Mouse (Mus musculus) bone marrow macrophage, adult 2 months (primary cell): Measurements from ENCODE around the gene Caln1. TPM values are rescaled to one million over a fixed set of nuclear protein-coding genes. Genes with fewer than 3 reads are reported as not detected.

Source experiments
- H3K27ac ChIP-seq: 2 replicates; pipeline ENCODE4 v1.5.1; 2012; ENCODE audit warnings: low read depth, low read length; ENCODE audit not compliant: insufficient read depth
- H3K4me1 ChIP-seq: 2 replicates; pipeline ENCODE4 v1.6.1; 2012; ENCODE audit warnings: low read length; ENCODE audit not compliant: control insufficient read depth, insufficient read depth
- H3K4me3 ChIP-seq: 2 replicates; pipeline ENCODE4 v1.5.1; 2012; ENCODE audit warnings: mild to moderate bottlenecking, low read length, moderate library complexity; ENCODE audit not compliant: insufficient read depth
- CTCF ChIP-seq: IDR thresholded peaks from 2 replicates; pipeline ENCODE4 v1.5.1; 2012; ENCODE audit warnings: low read depth, mild to moderate bottlenecking, low read length, moderate library complexity
- POLR2A ChIP-seq: IDR thresholded peaks from 2 replicates; pipeline ENCODE4 v1.6.1; 2012; ENCODE audit warnings: mild to moderate bottlenecking, low read depth, low read length, borderline replicate concordance
- polyA plus RNA-seq: library from polyadenylated mRNA; stranded (reverse); fragments of >200 nt; gene quantifications from 2 replicates; pipeline ENCODE4 v1.2.4, GENCODE M21; 2012; ENCODE audit not compliant: missing spikeins, insufficient read depth, insufficient read length

Gene Caln1
- polyA plus RNA-seq, 1 experiment = not detected

- Histone ChIP-seq H3K4me3 (no peak overlapping the region), H3K27ac (no peak overlapping the region), H3K4me1 (no peaks in the 10 kb centered on the region)
- TF ChIP-seq POLR2A (no peak), CTCF (no peak)
Measured at GRCm38 (mm10) chr5:130771061-130771741, 401.9 kb downstream of the Caln1 start.

GRCm38 (mm10) chr5:130772491-130772890 is 403.2 kb downstream of the Caln1 start:
- H3K27ac ChIP-seq = no peak overlapping the region
- no peak overlapping the region for H3K4me3 ChIP-seq
- TF ChIP-seq CTCF = no peak
- no peak for TF ChIP-seq POLR2A
- H3K4me1 ChIP-seq = no peaks in the 10 kb centered on the region

GRCm38 (mm10) chr5:130774946-130775345 is 405.7 kb downstream of the Caln1 start:
- H3K4me3 ChIP-seq = no peak overlapping the region
- H3K4me1 ChIP-seq = no peaks in the 10 kb centered on the region
- no peak for TF ChIP-seq CTCF
- no peak for TF ChIP-seq POLR2A
- H3K27ac ChIP-seq = no peak overlapping the region

- H3K4me3 ChIP-seq = no peak overlapping the region
- no peak overlapping the region for H3K27ac ChIP-seq
- TF ChIP-seq POLR2A (no peak), CTCF (no peak)
- H3K4me1 ChIP-seq = no peaks in the 10 kb centered on the region
Measured at GRCm38 (mm10) chr5:130792755-130793452, 423.6 kb downstream of the Caln1 start.

GRCm38 (mm10) chr5:130797713-130798112 is 428.5 kb downstream of the Caln1 start:
- TF ChIP-seq POLR2A = no peak
- no peak for TF ChIP-seq CTCF
- H3K27ac ChIP-seq = no peak overlapping the region
- H3K4me1 ChIP-seq = no peaks in the 10 kb centered on the region
- no peak overlapping the region for H3K4me3 ChIP-seq

- no peak overlapping the region for H3K27ac ChIP-seq
- TF ChIP-seq POLR2A (no peak), CTCF (no peak)
- H3K4me3 ChIP-seq = no peak overlapping the region
- no peaks in the 10 kb centered on the region for H3K4me1 ChIP-seq
Measured at GRCm38 (mm10) chr5:130810314-130810713, 441.1 kb downstream of the Caln1 start.

- no peaks in the 10 kb centered on the region for H3K4me1 ChIP-seq
- no peak for TF ChIP-seq POLR2A
- no peak for TF ChIP-seq CTCF
- H3K27ac ChIP-seq = no peak overlapping the region
- no peak overlapping the region for H3K4me3 ChIP-seq
Measured at GRCm38 (mm10) chr5:130810846-130811245, 441.6 kb downstream of the Caln1 start.

GRCm38 (mm10) chr5:130811266-130811665 is 442.0 kb downstream of the Caln1 start:
- no peaks in the 10 kb centered on the region for H3K4me1 ChIP-seq
- no peak overlapping the region for H3K27ac ChIP-seq
- H3K4me3 ChIP-seq = no peak overlapping the region
- TF ChIP-seq CTCF (no peak), POLR2A (no peak)

GRCm38 (mm10) chr5:130811966-130812365 is 442.7 kb downstream of the Caln1 start:
- Histone ChIP-seq H3K4me1 (no peaks in the 10 kb centered on the region), H3K27ac (no peak overlapping the region), H3K4me3 (no peak overlapping the region)
- TF ChIP-seq POLR2A (no peak), CTCF (no peak)

- no peaks in the 10 kb centered on the region for H3K4me1 ChIP-seq
- no peak overlapping the region for H3K4me3 ChIP-seq
- no peak overlapping the region for H3K27ac ChIP-seq
- no peak for TF ChIP-seq CTCF
- TF ChIP-seq POLR2A = no peak
Measured at GRCm38 (mm10) chr5:130812556-130812955, 443.3 kb downstream of the Caln1 start.

GRCm38 (mm10) chr5:130813089-130813488 is 443.8 kb downstream of the Caln1 start:
- Histone ChIP-seq H3K4me1 (no peaks in the 10 kb centered on the region), H3K27ac (no peak overlapping the region), H3K4me3 (no peak overlapping the region)
- TF ChIP-seq CTCF (no peak), POLR2A (no peak)
